Mouse (Mus musculus): Measurements from ENCODE around the gene Ncam2. TPM values are rescaled to one million over a fixed set of nuclear protein-coding genes. Genes with fewer than 3 reads are reported as not detected.
"Not testable (repeated sequence)": the region's sequence is repeated elsewhere in the genome, so short reads cannot be mapped to it uniquely, and the experiment has no call there.

The Ncam2 gene
- polyA plus RNA-seq, 1 experiment from 2014 or later, result 12.3 TPM

- no peaks in the 10 kb centered on the region for H3K36me3 ChIP-seq (ENCODE audit: control insufficient read depth, insufficient read depth)
Observed at GRCm38 (mm10) chr16:81380434-81380833, 179.9 kb downstream of the Ncam2 start.

GRCm38 (mm10) chr16:81388646-81389045 is 188.1 kb downstream of the Ncam2 start:
- no peak overlapping the region for H3K9ac ChIP-seq (replicated peaks; ENCODE audit: low read depth, low read length)
- H3K4me3 ChIP-seq (replicated peaks; ENCODE audit: low read length), result no peak overlapping the region
- WGBS, result 36% methylated on average over 2 of the region's 2 CpGs
- ATAC-seq, result no peak
- no peak overlapping the region for H3K4me2 ChIP-seq (ENCODE audit: low read length)
- H3K36me3 ChIP-seq (ENCODE audit: control insufficient read depth, insufficient read depth), result no peaks in the 10 kb centered on the region
- no peaks in the 10 kb centered on the region for H3K9me3 ChIP-seq (ENCODE audit: control insufficient read depth, low read length)
- no peaks in the 10 kb centered on the region for H3K27me3 ChIP-seq (replicated peaks; ENCODE audit: control insufficient read depth, insufficient read depth, low read length)
- no peaks in the 10 kb centered on the region for H3K4me1 ChIP-seq (replicated peaks; ENCODE audit: control insufficient read depth, insufficient read depth, low read length)
- H3K27ac ChIP-seq (ENCODE audit: low read length), result no peak overlapping the region

More at GRCm38 (mm10) chr16:81380434-81380833, 179.9 kb downstream of the Ncam2 start:
- WGBS, result 37% methylated on average over 4 of the region's 4 CpGs
- no peaks in the 10 kb centered on the region for H3K27me3 ChIP-seq (replicated peaks; ENCODE audit: control insufficient read depth, insufficient read depth, low read length)
- H3K27ac ChIP-seq (ENCODE audit: low read length), result no peak overlapping the region
- no peaks in the 10 kb centered on the region for H3K4me1 ChIP-seq (replicated peaks; ENCODE audit: control insufficient read depth, insufficient read depth, low read length)
- no peak overlapping the region for H3K4me2 ChIP-seq (ENCODE audit: low read length)
- ATAC-seq, result peak; percentile 92
- H3K9me3 ChIP-seq (ENCODE audit: control insufficient read depth, low read length), result no peaks in the 10 kb centered on the region
- H3K9ac ChIP-seq (replicated peaks; ENCODE audit: low read depth, low read length), result no peak overlapping the region
- no peak overlapping the region for H3K4me3 ChIP-seq (replicated peaks; ENCODE audit: low read length)

- 79% methylated on average over 7 of the region's 7 CpGs for WGBS
- Histone ChIP-seq H3K27me3 (replicated peaks; ENCODE audit: control insufficient read depth, insufficient read depth, low read length) (no peaks in the 10 kb centered on the region), H3K27ac (ENCODE audit: low read length) (no peak overlapping the region), H3K4me3 (replicated peaks; ENCODE audit: low read length) (no peak overlapping the region), H3K4me1 (replicated peaks; ENCODE audit: control insufficient read depth, insufficient read depth, low read length) (no peaks in the 10 kb centered on the region), H3K36me3 (ENCODE audit: control insufficient read depth, insufficient read depth) (0 out of 2 replicates have a peak, but pooled peaks cover 2% of the 10 kb centered on the region), H3K4me2 (ENCODE audit: low read length) (no peak overlapping the region), H3K9ac (replicated peaks; ENCODE audit: low read depth, low read length) (no peak overlapping the region), H3K9me3 (ENCODE audit: control insufficient read depth, low read length) (no peaks in the 10 kb centered on the region)
- peak; percentile 38; the same call in 1 of the 2 replicates for ATAC-seq
Observed at GRCm38 (mm10) chr16:81434559-81434958, 234.1 kb downstream of the Ncam2 start.

- 89% methylated on average over 5 of the region's 5 CpGs for WGBS
- no peaks in the 10 kb centered on the region for H3K4me1 ChIP-seq (replicated peaks; ENCODE audit: control insufficient read depth, insufficient read depth, low read length)
- no peak overlapping the region for H3K27ac ChIP-seq (ENCODE audit: low read length)
- H3K27me3 ChIP-seq (replicated peaks; ENCODE audit: control insufficient read depth, insufficient read depth, low read length), result no peaks in the 10 kb centered on the region
- no peaks in the 10 kb centered on the region for H3K9me3 ChIP-seq (ENCODE audit: control insufficient read depth, low read length)
- ATAC-seq, result no peak
- H3K4me3 ChIP-seq (replicated peaks; ENCODE audit: low read length), result no peak overlapping the region
- H3K9ac ChIP-seq (replicated peaks; ENCODE audit: low read depth, low read length), result no peak overlapping the region
- 0 out of 2 replicates have a peak, but pooled peaks cover 2% of the 10 kb centered on the region for H3K36me3 ChIP-seq (ENCODE audit: control insufficient read depth, insufficient read depth)
- no peak overlapping the region for H3K4me2 ChIP-seq (ENCODE audit: low read length)
Observed at GRCm38 (mm10) chr16:81437091-81437867, 236.8 kb downstream of the Ncam2 start.

GRCm38 (mm10) chr16:81437868-81438249 is 237.4 kb downstream of the Ncam2 start:
- Histone ChIP-seq H3K4me3 (replicated peaks; ENCODE audit: low read length) (no peak overlapping the region), H3K4me2 (ENCODE audit: low read length) (no peak overlapping the region), H3K27ac (ENCODE audit: low read length) (no peak overlapping the region), H3K36me3 (ENCODE audit: control insufficient read depth, insufficient read depth) (0 out of 2 replicates have a peak, but pooled peaks cover 2% of the 10 kb centered on the region), H3K27me3 (replicated peaks; ENCODE audit: control insufficient read depth, insufficient read depth, low read length) (no peaks in the 10 kb centered on the region), H3K9ac (replicated peaks; ENCODE audit: low read depth, low read length) (no peak overlapping the region), H3K4me1 (replicated peaks; ENCODE audit: control insufficient read depth, insufficient read depth, low read length) (no peaks in the 10 kb centered on the region), H3K9me3 (ENCODE audit: control insufficient read depth, low read length) (no peaks in the 10 kb centered on the region)
- WGBS, result 92% methylated on average over 2 of the region's 2 CpGs
- ATAC-seq, result no peak

GRCm38 (mm10) chr16:81450851-81451250 is 250.4 kb downstream of the Ncam2 start:
- ATAC-seq, result no peak
- H3K36me3 ChIP-seq (ENCODE audit: control insufficient read depth, insufficient read depth), result no peaks in the 10 kb centered on the region
- WGBS, result 96% methylated on average over 5 of the region's 5 CpGs
- no peak overlapping the region for H3K9ac ChIP-seq (replicated peaks; ENCODE audit: low read depth, low read length)
- H3K4me3 ChIP-seq (replicated peaks; ENCODE audit: low read length), result no peak overlapping the region
- no peaks in the 10 kb centered on the region for H3K27me3 ChIP-seq (replicated peaks; ENCODE audit: control insufficient read depth, insufficient read depth, low read length)
- H3K27ac ChIP-seq (ENCODE audit: low read length), result no peak overlapping the region
- no peaks in the 10 kb centered on the region for H3K4me1 ChIP-seq (replicated peaks; ENCODE audit: control insufficient read depth, insufficient read depth, low read length)
- no peaks in the 10 kb centered on the region for H3K9me3 ChIP-seq (ENCODE audit: control insufficient read depth, low read length)
- no peak overlapping the region for H3K4me2 ChIP-seq (ENCODE audit: low read length)

GRCm38 (mm10) chr16:81452988-81453387 is 252.5 kb downstream of the Ncam2 start:
- Histone ChIP-seq H3K36me3 (ENCODE audit: control insufficient read depth, insufficient read depth) (no peaks in the 10 kb centered on the region), H3K4me1 (replicated peaks; ENCODE audit: control insufficient read depth, insufficient read depth, low read length) (no peaks in the 10 kb centered on the region), H3K4me3 (replicated peaks; ENCODE audit: low read length) (no peak overlapping the region), H3K9me3 (ENCODE audit: control insufficient read depth, low read length) (no peaks in the 10 kb centered on the region), H3K4me2 (ENCODE audit: low read length) (no peak overlapping the region), H3K27ac (ENCODE audit: low read length) (no peak overlapping the region), H3K27me3 (replicated peaks; ENCODE audit: control insufficient read depth, insufficient read depth, low read length) (no peaks in the 10 kb centered on the region), H3K9ac (replicated peaks; ENCODE audit: low read depth, low read length) (no peak overlapping the region)
- 52% methylated on average over 2 of the region's 2 CpGs for WGBS
- peak; percentile 57; the same call in 1 of the 2 replicates for ATAC-seq

GRCm38 (mm10) chr16:81454472-81454871 is 254.0 kb downstream of the Ncam2 start:
- no peak overlapping the region for H3K27ac ChIP-seq (ENCODE audit: low read length)
- H3K36me3 ChIP-seq (ENCODE audit: control insufficient read depth, insufficient read depth), result no peaks in the 10 kb centered on the region
- no peak overlapping the region for H3K4me3 ChIP-seq (replicated peaks; ENCODE audit: low read length)
- H3K4me1 ChIP-seq (replicated peaks; ENCODE audit: control insufficient read depth, insufficient read depth, low read length), result no peaks in the 10 kb centered on the region
- no peak for ATAC-seq
- H3K27me3 ChIP-seq (replicated peaks; ENCODE audit: control insufficient read depth, insufficient read depth, low read length), result no peaks in the 10 kb centered on the region
- WGBS, result 95% methylated on average over 2 of the region's 2 CpGs
- no peaks in the 10 kb centered on the region for H3K9me3 ChIP-seq (ENCODE audit: control insufficient read depth, low read length)
- H3K9ac ChIP-seq (replicated peaks; ENCODE audit: low read depth, low read length), result no peak overlapping the region
- no peak overlapping the region for H3K4me2 ChIP-seq (ENCODE audit: low read length)

GRCm38 (mm10) chr16:81462731-81463130 is 262.2 kb downstream of the Ncam2 start:
- H3K4me2 ChIP-seq (ENCODE audit: low read length); H3K27ac ChIP-seq (ENCODE audit: low read length); H3K27me3 ChIP-seq (replicated peaks; ENCODE audit: control insufficient read depth, insufficient read depth, low read length); ATAC-seq; H3K4me1 ChIP-seq (replicated peaks; ENCODE audit: control insufficient read depth, insufficient read depth, low read length); H3K9me3 ChIP-seq (ENCODE audit: control insufficient read depth, low read length); H3K4me3 ChIP-seq (replicated peaks; ENCODE audit: low read length); H3K36me3 ChIP-seq (ENCODE audit: control insufficient read depth, insufficient read depth); H3K9ac ChIP-seq (replicated peaks; ENCODE audit: low read depth, low read length): not testable (repeated sequence)
- 85% methylated on average over 2 of the region's 2 CpGs for WGBS

All from forebrain, embryonic 16.5 days (tissue).